Mouse (Mus musculus) kidney, embryonic 15.5 days (tissue): ENCODE data around the gene Pus3. TPM values are rescaled to one million over a fixed set of nuclear protein-coding genes. Genes with fewer than 3 reads are reported as not detected.

Source experiments
- ATAC-seq: fragments of 200-750 bp; cut with Nextera tagmentation; replicated peaks from 2 replicates; pipeline ENCODE4 v1.8.0; 2017; ENCODE audit warnings: moderate TSS enrichment; ENCODE audit not compliant: low FRiP score
- H3K27ac ChIP-seq: fragments of 300-500 bp; sonication (generic); 2 replicates; pipeline ENCODE4 v1.5.1; 2015; ENCODE audit warnings: mild to moderate bottlenecking, inconsistent platforms
- H3K27me3 ChIP-seq: fragments of 300-500 bp; sonication (generic); 2 replicates; pipeline ENCODE4 v1.6.1; 2015; ENCODE audit warnings: inconsistent platforms
- H3K36me3 ChIP-seq: fragments of 300-500 bp; sonication (generic); 2 replicates; pipeline ENCODE4 v1.6.1; 2015; ENCODE audit warnings: inconsistent platforms
- H3K4me1 ChIP-seq: fragments of 300-500 bp; sonication (generic); 2 replicates; pipeline ENCODE4 v1.6.1; 2015; ENCODE audit warnings: inconsistent platforms
- H3K4me2 ChIP-seq: fragments of 300-500 bp; sonication (generic); 2 replicates; pipeline ENCODE4 v1.6.1; 2015; ENCODE audit warnings: moderate library complexity, mild to moderate bottlenecking, inconsistent platforms
- H3K4me3 ChIP-seq: fragments of 300-500 bp; sonication (generic); replicated peaks from 2 replicates; pipeline ENCODE4 v1.5.1; 2015; ENCODE audit warnings: mild to moderate bottlenecking, inconsistent platforms
- H3K9ac ChIP-seq: fragments of 300-500 bp; sonication (generic); 2 replicates; pipeline ENCODE4 v1.6.1; 2015; ENCODE audit warnings: mild to moderate bottlenecking, inconsistent platforms
- H3K9me3 ChIP-seq: fragments of 300-500 bp; sonication (generic); replicated peaks from 2 replicates; pipeline ENCODE4 v1.6.1; 2016; ENCODE audit warnings: inconsistent platforms
- WGBS: fragments of 180-500 bp; shearing (Covaris S2); methylation state at CpG from one replicate; pipeline ENCODE4 v1.1.7; 2015; ENCODE audit warnings: mixed read lengths; 5-methylcytosine and 5-hydroxymethylcytosine counted together
- polyA plus RNA-seq: library from polyadenylated mRNA; unstranded; fragments of >200 nt; fragmentation: Nextera tagmentation; extraction: Ambion mirVana; gene quantifications from 2 replicates; pipeline ENCODE4 v1.2.1, GENCODE M21; 2015

Pus3 gene
- polyA plus RNA-seq, 1 experiment from 2014 or later: 22.0 TPM

DNA sequence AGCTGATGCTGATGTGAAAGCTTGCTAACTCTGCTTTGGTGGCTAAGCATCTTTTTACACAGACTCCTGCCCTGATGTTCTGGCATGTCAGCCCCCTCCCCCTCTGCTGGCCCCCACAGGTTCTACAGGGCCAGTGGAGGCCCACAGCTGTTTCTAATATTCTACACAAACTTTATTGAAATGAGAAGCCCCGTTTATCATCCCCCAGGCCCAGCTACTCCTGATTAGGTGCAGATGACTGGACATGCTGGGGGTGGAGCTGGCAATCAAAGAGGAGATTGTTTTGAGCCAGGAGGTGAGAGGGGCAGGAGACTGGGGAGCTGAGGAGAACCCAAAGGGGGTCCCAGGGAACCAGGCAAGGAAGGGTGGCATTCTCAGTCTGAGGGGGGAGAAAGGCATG lies 28.6 kb upstream of the Pus3 start:
- Histone ChIP-seq H3K4me1 (0 out of 2 replicates have a peak, but pooled peaks cover 4% of the 10 kb centered on the region), H3K9me3 (no peaks in the 10 kb centered on the region), H3K27me3 (peaks cover 3% of the 10 kb centered on the region; the same call in 1 of the 2 replicates), H3K4me2 (no peak overlapping the region), H3K9ac (no peak overlapping the region), H3K36me3 (no peaks in the 10 kb centered on the region), H3K27ac (no peak overlapping the region), H3K4me3 (no peak overlapping the region)
- no peak for ATAC-seq
- 19% methylated on average over 1 of the region's 1 CpGs for WGBS

DNA sequence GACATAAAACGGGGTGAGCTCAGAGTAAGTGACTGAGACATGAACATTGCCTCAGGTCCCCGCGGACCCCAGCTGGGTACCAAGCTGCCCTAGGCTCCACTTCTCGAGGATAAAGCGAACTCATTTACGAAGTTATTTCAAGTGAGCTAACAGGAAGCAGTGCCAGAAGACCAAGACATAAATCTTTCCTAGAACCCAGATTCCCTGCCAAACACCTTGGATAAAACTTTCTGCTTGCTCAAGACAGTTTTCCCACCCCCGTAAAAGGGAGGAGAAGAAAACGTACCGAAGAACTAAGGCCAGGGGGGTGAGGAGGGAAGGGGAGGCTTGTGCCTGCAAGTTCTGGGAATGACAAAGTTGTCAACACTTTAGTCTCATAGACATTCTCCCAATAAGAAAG lies 25.1 kb upstream of the Pus3 start:
- ATAC-seq: no peak
- Histone ChIP-seq H3K27ac (no peak overlapping the region), H3K36me3 (no peaks in the 10 kb centered on the region), H3K9ac (no peak overlapping the region), H3K27me3 (no peaks in the 10 kb centered on the region), H3K4me2 (no peak overlapping the region), H3K4me1 (peaks cover 20% of the 10 kb centered on the region), H3K4me3 (no peak overlapping the region), H3K9me3 (no peaks in the 10 kb centered on the region)
- 37% methylated on average over 9 of the region's 9 CpGs for WGBS

DNA sequence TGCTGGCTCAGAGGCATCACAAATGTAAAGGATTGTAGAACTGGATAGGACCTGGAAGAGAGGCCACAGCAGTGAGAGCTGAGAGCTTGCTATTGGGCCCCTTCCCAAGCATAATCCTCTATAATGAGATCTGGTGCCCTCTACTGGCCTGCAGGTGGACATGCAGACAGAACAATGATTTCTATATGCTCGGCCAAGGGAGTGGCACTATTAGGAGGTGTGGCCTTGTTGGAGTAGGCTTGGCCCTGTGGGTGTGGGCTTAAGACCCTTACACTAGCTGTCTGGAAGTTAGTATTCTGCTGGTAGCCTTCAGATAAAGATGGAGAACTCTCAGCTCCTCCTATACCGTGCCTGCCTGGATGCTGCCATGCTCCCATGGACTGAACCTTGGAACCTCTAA lies 23.3 kb upstream of the Pus3 start:
- WGBS: 11% methylated on average over 2 of the region's 2 CpGs
- H3K36me3 ChIP-seq: no peaks in the 10 kb centered on the region
- no peak overlapping the region for H3K4me3 ChIP-seq
- ATAC-seq: peak; percentile 80
- H3K9me3 ChIP-seq: no peaks in the 10 kb centered on the region
- no peak overlapping the region for H3K4me2 ChIP-seq
- H3K9ac ChIP-seq: no peak overlapping the region
- H3K27ac ChIP-seq: no peak overlapping the region
- peaks cover 33% of the 10 kb centered on the region for H3K4me1 ChIP-seq
- no peaks in the 10 kb centered on the region for H3K27me3 ChIP-seq

DNA sequence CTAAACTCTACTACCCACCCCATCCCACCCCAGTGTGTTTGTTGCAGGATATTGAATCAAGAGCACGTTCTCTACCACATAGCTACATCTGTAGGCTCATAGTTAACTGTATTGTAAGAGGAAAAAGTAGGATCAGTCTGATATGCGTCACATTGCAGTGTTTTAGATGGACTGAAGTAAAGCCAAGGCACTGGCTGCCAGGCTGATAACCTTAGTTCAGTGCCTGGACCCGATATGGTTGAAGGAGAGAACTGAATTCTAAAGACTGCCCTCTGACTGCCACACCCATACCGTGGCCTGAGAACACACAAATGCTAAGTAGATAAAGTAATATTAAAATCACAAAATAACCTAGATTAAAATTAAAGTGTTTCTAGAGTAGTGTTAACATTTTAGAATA lies 22.5 kb upstream of the Pus3 start:
- no peak overlapping the region for H3K9ac ChIP-seq
- H3K4me2 ChIP-seq: no peak overlapping the region
- no peak for ATAC-seq
- H3K27ac ChIP-seq: no peak overlapping the region
- no peak overlapping the region for H3K4me3 ChIP-seq
- no peaks in the 10 kb centered on the region for H3K27me3 ChIP-seq
- WGBS: 79% methylated on average over 4 of the region's 4 CpGs
- H3K36me3 ChIP-seq: no peaks in the 10 kb centered on the region
- H3K9me3 ChIP-seq: no peaks in the 10 kb centered on the region
- peaks cover 33% of the 10 kb centered on the region for H3K4me1 ChIP-seq

DNA sequence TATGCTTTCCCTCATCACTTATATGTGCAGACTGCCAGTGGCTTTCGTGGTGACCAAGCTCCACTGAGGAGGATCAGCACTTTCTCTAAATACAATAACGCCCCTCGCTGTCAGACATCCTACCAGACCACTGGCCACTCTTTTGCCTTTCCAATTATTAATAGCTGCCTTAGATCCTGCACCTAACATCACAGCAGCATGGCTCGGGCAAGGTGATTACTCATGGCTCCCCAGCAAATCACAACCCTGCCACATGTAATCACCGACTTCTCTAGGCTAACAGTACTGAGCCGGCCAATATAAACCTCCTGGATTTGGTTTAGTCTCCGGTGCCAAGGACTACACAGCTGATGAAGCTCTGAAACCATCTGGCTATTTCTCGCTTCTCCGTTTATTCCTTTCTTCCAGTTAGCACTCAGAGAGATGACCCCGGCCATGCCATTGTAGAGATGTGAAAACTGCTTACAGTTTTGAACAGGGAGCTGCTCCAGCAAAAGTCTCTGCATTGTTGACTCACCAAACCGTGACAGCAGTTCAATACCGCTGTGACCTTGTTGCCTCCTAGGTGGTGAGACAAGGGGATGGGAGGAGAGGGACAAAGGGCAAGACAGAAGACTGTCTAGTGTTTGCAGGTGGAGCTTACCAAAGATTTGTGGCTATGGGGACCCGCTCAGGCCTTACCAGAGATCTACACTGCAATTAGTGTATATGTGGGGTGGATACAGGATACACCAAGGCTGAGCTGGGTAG lies 19.2 kb upstream of the Pus3 start:
- WGBS: 65% methylated on average over 13 of the region's 13 CpGs
- Histone ChIP-seq H3K27ac (peak overlapping the region; percentile 57), H3K27me3 (no peaks in the 10 kb centered on the region), H3K4me3 (no peak overlapping the region), H3K9ac (no peak overlapping the region), H3K4me1 (peaks cover 29% of the 10 kb centered on the region), H3K4me2 (no peak overlapping the region), H3K36me3 (no peaks in the 10 kb centered on the region), H3K9me3 (no peaks in the 10 kb centered on the region)
- ATAC-seq: no peak

DNA sequence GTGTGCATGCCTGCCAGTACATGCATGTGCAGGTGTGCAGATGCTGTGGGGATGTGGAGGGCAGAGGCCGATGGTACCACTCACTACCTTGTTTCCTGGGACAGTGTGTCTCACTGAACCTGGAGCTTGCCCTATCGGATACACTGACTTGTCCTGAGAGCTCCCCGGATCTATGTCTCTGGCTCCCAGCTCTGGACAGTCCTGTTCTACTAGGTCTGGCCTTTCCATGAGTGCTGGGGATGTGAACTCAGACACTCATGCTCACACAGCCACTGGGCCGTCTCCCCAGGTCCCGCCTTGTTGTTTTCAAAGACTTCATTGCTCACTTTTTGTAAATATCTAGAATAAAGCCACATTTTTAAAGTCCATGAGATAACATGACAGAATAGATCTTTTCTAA lies 17.4 kb upstream of the Pus3 start:
- ATAC-seq: no peak
- no peak overlapping the region for H3K4me2 ChIP-seq
- H3K4me3 ChIP-seq: no peak overlapping the region
- H3K9me3 ChIP-seq: no peaks in the 10 kb centered on the region
- H3K27ac ChIP-seq: no peak overlapping the region
- 82% methylated on average over 5 of the region's 5 CpGs for WGBS
- no peak overlapping the region for H3K9ac ChIP-seq
- no peaks in the 10 kb centered on the region for H3K27me3 ChIP-seq
- no peaks in the 10 kb centered on the region for H3K36me3 ChIP-seq
- H3K4me1 ChIP-seq: peaks cover 26% of the 10 kb centered on the region

DNA sequence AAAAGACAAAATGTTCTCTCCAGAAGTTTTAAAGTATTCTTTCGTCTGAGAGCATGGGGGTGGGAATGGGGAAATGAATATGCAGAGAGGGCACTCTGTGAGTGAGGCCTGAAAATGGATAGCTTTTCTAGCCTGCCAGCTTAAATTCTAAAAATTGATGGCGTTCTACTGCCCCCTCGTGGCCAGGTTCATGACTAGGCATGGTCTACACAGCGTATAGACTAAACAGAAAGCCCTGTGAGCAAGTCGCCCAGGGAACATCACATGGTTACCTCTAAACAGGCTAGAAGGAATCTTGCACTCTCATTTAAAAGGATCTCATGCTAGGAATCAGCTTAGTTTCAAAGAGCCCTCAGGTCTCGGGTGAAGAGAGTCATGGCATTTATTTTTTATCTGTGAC lies 16.9 kb upstream of the Pus3 start:
- Histone ChIP-seq H3K9me3 (no peaks in the 10 kb centered on the region), H3K4me1 (peaks cover 26% of the 10 kb centered on the region), H3K27ac (no peak overlapping the region), H3K27me3 (no peaks in the 10 kb centered on the region), H3K4me3 (no peak overlapping the region), H3K4me2 (no peak overlapping the region), H3K36me3 (no peaks in the 10 kb centered on the region), H3K9ac (no peak overlapping the region)
- ATAC-seq: peak; percentile 66
- 10% methylated on average over 6 of the region's 6 CpGs for WGBS

DNA sequence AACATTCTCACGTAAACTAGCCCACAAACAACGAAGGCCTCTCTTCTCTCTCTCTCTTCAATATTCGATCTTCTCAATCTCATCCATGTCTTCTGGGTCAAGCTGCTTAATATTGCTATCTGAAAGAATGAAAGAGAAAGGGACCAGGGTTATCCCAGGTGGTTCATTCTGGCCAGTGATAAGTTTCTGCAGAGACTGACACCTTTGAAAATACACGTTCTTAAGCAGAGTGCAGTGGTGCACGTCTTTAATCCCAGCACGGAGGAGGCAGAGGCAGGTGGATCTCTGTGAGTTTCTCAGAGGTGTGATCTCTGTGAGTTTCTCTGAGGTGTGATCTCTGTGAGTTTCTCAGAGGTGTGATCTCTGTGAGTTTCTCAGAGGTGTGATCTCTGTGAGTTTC lies 16.5 kb upstream of the Pus3 start:
- no peak overlapping the region for H3K27ac ChIP-seq
- H3K9ac ChIP-seq: no peak overlapping the region
- no peak for ATAC-seq
- no peak overlapping the region for H3K4me3 ChIP-seq
- peaks cover 26% of the 10 kb centered on the region for H3K4me1 ChIP-seq
- 68% methylated on average over 6 of the region's 6 CpGs for WGBS
- no peaks in the 10 kb centered on the region for H3K36me3 ChIP-seq
- no peaks in the 10 kb centered on the region for H3K27me3 ChIP-seq
- H3K9me3 ChIP-seq: no peaks in the 10 kb centered on the region
- no peak overlapping the region for H3K4me2 ChIP-seq

DNA sequence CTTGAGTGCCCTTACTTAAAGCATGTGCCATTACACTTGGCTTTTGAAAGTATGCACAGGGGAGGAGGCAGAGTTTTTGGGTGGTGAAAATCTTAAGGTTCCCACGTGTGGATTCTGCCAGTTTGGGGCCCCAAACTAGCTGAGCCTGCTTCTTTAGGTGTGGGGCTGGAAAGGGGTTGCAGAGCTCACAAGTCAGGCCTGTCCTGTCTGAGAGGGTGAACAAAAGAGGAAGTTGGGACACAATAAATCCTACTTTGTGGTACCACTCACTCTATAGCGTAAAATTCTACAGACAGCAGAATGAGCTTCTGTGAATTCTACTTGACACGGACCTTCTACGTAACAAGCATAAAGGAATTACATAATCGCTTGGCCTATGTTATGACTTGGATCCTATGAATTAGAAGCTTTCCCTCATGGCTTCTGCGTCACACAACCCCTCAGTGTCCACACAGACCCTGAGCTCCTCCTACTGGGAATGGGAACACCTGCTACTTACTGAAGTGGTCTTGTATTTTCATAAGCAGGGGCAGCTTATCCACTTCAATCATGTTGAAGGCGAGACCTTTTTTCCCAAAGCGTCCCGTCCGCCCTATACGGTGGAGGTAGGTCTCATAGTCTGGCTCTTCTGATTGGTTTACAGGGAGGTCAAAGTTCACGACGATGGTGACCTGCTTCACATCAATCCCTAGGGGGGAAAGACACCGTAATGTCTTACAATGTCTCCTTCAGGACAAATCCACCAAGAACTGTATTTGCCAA lies 15.1 kb upstream of the Pus3 start:
- ATAC-seq: no peak
- Histone ChIP-seq H3K27me3 (no peaks in the 10 kb centered on the region), H3K9ac (no peak overlapping the region), H3K4me1 (peaks cover 13% of the 10 kb centered on the region), H3K4me3 (no peak overlapping the region), H3K9me3 (no peaks in the 10 kb centered on the region), H3K36me3 (no peaks in the 10 kb centered on the region), H3K4me2 (no peak overlapping the region), H3K27ac (no peak overlapping the region)
- 86% methylated on average over 14 of the region's 14 CpGs for WGBS

DNA sequence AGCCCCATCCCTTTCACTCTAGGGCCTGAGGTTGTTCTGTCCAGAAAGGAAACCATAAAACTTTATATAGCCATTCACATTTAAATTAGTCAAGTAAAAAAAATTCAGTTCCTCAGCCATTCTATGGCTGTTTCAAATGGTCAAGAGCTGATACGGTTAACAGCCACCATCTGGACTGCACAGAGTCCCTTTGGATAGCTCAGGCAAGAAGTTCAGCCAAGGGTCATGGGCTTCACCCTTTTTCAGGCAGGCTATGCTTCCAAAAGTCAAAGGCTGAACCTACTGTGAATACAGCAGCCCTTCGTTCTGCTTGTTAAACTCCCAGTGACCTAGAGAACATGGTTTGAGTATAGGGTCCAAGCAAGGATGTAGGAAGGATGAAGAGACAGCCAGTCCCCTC lies 13.7 kb upstream of the Pus3 start:
- no peaks in the 10 kb centered on the region for H3K4me1 ChIP-seq
- no peaks in the 10 kb centered on the region for H3K27me3 ChIP-seq
- no peak overlapping the region for H3K27ac ChIP-seq
- H3K9ac ChIP-seq: no peak overlapping the region
- ATAC-seq: no peak
- WGBS: 60% methylated on average over 2 of the region's 2 CpGs
- no peak overlapping the region for H3K4me2 ChIP-seq
- no peaks in the 10 kb centered on the region for H3K36me3 ChIP-seq
- H3K4me3 ChIP-seq: no peak overlapping the region
- no peaks in the 10 kb centered on the region for H3K9me3 ChIP-seq

DNA sequence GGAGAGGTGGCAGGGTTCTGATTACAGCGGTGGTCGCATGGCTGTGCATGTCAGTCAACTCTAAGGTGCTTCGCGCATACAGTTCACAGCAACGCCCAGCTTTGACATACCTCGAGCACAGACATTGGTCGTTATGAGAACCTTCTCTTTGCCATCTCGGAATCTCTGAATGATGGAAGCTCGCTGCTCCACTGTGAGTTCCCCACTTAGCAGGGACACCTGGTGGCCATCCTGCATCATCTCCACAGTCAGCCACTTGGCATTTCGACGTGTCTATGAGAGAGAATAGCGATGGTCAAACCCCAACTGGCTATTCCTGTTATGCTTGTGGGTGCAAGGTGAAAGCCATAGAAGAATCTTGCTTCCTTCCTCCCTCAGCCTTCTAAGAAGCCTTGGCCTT lies 12.7 kb upstream of the Pus3 start:
- no peak for ATAC-seq
- H3K9me3 ChIP-seq: no peaks in the 10 kb centered on the region
- H3K4me1 ChIP-seq: no peaks in the 10 kb centered on the region
- H3K9ac ChIP-seq: no peak overlapping the region
- H3K27me3 ChIP-seq: no peaks in the 10 kb centered on the region
- H3K36me3 ChIP-seq: no peaks in the 10 kb centered on the region
- H3K4me3 ChIP-seq: no peak overlapping the region
- no peak overlapping the region for H3K4me2 ChIP-seq
- 76% methylated on average over 12 of the region's 12 CpGs for WGBS
- no peak overlapping the region for H3K27ac ChIP-seq

DNA sequence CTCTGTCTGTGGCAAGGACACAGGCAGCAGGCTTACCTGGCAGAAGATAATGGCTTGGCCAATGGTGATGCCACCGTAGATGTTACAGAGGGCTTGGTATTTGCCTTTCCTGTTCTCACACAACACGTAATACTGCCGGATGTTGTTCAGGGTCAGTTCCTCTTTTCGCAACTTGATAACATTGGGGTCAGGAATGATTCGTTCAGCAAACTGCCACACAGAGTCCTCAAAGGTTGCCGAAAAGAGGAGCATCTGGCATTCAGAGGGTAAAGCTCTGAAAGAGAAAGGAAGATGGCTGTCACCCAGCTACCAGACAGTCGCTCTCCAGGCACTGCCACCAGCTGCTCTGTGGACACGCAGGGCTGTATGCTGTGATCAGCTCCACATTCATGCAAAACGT lies 11.7 kb upstream of the Pus3 start:
- Histone ChIP-seq H3K4me3 (no peak overlapping the region), H3K4me2 (no peak overlapping the region), H3K27me3 (no peaks in the 10 kb centered on the region), H3K27ac (no peak overlapping the region), H3K9me3 (no peaks in the 10 kb centered on the region), H3K4me1 (no peaks in the 10 kb centered on the region), H3K36me3 (no peaks in the 10 kb centered on the region), H3K9ac (no peak overlapping the region)
- WGBS: 68% methylated on average over 9 of the region's 9 CpGs
- ATAC-seq: no peak
